Mouse (Mus musculus): ENCODE measurements around the gene Il18.

The Il18 gene

DNA sequence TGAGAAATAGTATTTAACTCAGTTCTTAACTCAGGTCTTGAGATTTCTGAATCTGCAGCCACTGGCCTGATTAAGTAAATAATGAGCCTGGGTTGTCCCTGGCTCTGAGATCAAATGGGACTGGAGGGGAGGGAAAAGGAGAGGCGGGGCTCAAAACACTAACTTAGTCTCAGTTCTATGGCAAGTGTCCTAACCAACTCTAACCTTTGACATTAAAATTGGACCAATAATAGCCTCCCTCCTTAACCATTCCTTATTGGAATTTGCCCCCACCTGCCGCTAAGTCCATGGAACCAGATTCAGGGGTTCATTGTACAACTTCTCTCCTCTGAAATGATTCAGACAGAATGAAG, 443 bp downstream of the Il18 start, which contains the start of gene Bco2:
Gene Bco2 (minus strand): TSS at position 88 of the 353 bp plus-strand sequence.
- no peak for DNase-seq

DNA sequence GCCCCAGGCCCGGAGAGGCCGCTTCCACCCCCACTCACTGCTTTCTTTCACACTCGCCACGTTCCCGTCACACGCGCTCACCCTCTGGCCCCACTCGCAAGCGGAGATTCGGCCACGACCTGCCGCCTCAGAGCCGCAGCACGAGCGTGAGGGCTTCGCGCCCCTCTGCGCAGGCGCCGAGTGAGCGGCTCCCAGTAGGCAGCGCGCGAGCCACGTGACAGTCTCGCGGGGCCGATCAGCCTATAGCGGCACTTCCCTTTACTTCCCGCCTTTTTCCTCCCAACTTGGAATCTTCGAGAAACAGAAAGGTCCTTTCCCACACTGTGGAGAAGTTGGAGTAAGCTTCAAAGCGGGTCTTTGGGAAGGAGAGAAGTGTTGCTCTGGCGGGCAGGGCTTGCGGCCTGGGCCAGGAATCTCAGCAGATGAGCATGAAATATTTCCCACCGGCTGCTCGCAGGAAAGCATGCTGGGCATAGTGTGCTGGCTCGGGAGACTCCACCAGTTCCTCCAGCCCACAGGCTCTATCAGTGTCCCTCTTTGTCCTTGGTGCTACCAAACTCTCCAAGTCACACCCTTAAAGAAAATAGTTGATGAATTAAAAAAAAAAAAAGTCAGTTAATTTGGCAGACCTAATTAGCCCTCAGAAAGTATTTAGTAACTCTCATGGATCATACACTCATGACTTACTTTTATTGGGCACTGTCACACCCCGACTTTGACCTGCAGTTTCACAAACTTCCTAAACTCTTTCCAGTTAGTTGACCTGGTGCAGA, 6.7 kb downstream of the Il18 start, which contains the start of gene Tex12:
Gene Tex12 (minus strand): TSS at position 181 of the 773 bp plus-strand sequence.
- no peak for DNase-seq

- no peak for DNase-seq
Observed at GRCm38 (mm10) chr9:50561918-50562360, 7.3 kb downstream of the Il18 start.

DNA sequence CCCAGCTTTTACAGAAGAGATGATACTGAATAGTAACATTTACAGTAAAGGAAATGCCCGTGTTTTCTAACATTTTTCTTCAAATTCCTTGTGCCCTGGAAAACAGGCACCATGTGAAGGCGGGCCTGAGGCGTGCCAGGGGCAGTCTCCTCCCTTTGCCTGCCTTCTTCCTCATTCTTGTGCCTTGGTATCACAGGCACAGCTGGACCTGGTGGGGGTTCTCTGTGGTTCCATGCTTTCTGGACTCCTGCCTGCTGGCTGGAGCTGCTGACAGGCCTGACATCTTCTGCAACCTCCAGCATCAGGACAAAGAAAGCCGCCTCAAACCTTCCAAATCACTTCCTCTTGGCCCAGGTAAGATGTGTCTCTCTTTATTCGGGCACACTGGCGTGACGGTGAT, 10.5 kb downstream of the Il18 start:
- DNase-seq: no peak

- no peak for DNase-seq
Observed at GRCm38 (mm10) chr9:50565940-50566339, 11.3 kb downstream of the Il18 start.

DNA sequence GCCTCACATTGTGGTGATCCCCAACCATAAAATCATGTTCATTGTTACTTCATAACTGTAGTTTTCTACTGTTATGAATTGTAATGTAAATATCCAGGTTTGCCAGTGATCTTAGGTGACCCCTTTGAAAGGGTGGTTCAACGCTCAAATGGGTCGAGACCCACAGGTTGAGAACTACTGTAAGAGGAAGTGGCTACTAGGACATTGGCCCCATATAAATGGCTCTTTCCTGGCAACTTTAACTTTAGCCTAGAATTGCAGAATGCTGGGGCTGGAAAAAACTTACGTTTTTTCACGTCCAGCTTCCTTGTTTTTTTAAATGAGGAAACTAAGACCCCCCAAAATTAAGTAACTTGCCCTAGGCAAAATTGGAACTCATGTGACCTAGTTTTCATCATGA, 12.7 kb downstream of the Il18 start:
- DNase-seq: no peak

GRCm38 (mm10) chr9:50567881-50568280, 13.3 kb downstream of the Il18 start:
- no peak for DNase-seq

GRCm38 (mm10) chr9:50569599-50570525, 15.2 kb downstream of the Il18 start:
- DNase-seq: no peak

DNA sequence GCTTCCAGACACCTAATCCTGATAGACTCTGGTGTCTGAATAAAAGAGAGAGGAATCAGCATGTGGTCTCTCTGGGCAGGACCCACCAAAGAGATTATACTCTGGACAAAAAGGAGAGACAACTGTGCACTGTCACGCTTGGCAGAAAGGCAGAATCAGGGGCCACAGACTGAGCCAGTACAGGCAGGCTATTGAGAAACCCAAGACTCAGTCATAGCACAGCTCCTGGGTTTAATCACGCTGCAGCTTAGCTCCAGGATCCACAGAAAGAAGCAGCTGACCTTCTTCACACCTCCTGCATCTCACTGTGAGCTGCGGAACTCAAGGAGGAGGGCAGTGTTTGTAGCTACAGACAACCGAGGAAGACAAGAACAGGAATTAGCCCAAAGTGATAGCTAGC, 25.7 kb downstream of the Il18 start:
- no peak for DNase-seq

GRCm38 (mm10) chr9:50585145-50585818, 30.7 kb downstream of the Il18 start:
- DNase-seq: no peak

- DNase-seq: no peak
Observed at GRCm38 (mm10) chr9:50586955-50587354, 32.3 kb downstream of the Il18 start.

GRCm38 (mm10) chr9:50590856-50591518, 36.4 kb downstream of the Il18 start:
- no peak for DNase-seq

- DNase-seq: no peak
Observed at GRCm38 (mm10) chr9:50592955-50593354, 38.3 kb downstream of the Il18 start.

- DNase-seq: no peak
Observed at GRCm38 (mm10) chr9:50593544-50593943, 38.9 kb downstream of the Il18 start.

DNA sequence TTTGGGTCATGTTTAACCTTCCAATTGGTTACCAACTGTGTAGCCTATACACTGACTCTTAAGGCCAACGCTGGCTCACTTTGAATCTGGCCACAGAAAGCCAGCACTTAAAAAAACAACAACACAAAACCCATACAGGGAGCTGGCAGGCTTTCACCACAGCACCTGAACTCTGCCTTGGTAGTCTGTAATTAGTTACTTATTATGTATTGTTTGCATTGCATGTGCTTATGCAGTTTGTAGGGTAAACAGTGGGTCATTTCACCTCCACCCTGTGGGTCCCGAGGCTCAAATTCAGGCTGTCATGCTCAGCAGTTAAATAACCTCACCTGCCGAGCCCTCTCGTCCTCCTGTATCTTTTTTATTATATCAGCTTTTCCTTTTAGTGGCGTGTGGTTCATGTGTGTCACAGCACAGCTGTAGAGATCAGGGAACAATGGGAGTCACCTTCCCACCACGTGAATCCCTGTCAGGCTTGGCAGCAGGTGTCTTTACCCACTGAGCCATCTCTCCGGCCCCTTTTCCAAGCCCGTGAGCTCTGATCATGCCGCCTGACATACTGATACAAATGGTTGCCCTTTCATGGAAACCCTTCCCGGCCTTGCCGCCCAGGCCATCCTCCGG, 40.3 kb downstream of the Il18 start:
- DNase-seq: no peak

DNA sequence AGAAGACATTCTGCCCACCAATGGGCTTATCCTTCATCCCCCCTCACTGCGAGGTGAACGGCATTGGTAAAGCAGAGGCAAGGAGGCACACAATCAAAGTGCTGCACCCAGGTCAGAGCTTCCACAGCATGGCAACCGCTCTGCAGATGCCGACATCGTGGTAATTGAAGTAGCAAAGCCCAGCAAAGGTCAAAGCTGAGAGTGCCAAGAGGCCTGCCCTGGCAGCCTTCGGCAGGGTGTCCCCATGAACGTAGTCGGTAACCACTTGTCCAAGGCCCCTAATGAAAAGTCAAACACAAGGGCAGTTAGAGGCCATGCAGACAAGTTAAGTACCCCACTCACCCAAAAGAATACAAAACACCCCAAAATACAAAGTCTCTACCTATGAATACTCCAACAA, 42.3 kb downstream of the Il18 start:
- no peak for DNase-seq

GRCm38 (mm10) chr9:50601536-50601935, 46.9 kb downstream of the Il18 start:
- DNase-seq: no peak

DNA sequence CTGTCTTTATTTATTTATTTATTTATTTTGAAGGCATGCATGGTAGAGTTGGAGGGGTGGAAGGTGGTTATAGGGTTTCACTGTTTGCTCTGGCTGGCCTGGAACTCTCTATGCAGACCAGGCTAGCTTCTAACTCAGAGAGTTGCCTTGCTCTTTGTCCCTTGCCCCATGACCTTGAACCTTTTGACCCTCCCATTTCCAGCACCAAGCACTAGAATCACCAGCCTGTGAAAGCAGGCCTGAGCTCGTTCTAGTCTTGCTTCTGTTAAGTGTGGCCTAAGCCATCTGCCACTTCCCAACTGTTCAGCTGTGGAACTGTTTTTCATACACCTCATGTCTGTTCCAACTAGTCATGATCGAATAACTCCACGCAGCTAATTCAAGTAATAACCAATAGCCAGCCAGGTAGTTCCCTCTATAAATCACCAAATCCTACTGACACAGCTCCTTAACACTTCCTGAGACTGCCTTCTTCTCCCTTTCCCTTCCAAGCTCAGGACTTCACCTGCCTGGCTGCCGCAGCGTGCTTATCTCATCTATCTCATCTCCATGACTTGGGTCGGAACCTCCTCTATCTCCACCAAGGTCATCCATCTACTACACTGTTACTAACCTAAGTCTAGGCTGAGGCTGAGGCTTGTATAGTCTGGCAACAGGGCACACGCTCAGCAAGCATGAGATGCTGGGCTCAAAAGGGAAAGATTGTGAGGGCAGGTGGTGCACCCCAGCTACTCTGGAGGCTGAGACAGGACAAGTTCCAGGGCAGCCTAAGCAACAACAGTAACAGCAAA, 47.6 kb downstream of the Il18 start:
- DNase-seq: no peak

- peak; percentile 96 for DNase-seq
Observed at GRCm38 (mm10) chr9:50603189-50603997, 48.8 kb downstream of the Il18 start, which contains the start of the genes Sdhd and Timm8b. TSS of gene Sdhd (minus strand) at chr9:50603812. TSS of gene Timm8b (plus strand) at chr9:50603910.

- no peak for DNase-seq
Observed at GRCm38 (mm10) chr9:50603998-50604324, 49.3 kb downstream of the Il18 start.

All from cerebellum, adult 9-11 months (tissue).